Mouse (Mus musculus): ENCODE measurements around the gene Atp11a. TPM values are rescaled to one million over a fixed set of nuclear protein-coding genes. Genes with fewer than 3 reads are reported as not detected.
A peak's percentile ranks its signal among the peaks of the same experiment; 100 is the strongest.

The Atp11a gene
- total RNA-seq, 2 experiments from 2014 or later, result 51.3 to 66.1 TPM

DNA sequence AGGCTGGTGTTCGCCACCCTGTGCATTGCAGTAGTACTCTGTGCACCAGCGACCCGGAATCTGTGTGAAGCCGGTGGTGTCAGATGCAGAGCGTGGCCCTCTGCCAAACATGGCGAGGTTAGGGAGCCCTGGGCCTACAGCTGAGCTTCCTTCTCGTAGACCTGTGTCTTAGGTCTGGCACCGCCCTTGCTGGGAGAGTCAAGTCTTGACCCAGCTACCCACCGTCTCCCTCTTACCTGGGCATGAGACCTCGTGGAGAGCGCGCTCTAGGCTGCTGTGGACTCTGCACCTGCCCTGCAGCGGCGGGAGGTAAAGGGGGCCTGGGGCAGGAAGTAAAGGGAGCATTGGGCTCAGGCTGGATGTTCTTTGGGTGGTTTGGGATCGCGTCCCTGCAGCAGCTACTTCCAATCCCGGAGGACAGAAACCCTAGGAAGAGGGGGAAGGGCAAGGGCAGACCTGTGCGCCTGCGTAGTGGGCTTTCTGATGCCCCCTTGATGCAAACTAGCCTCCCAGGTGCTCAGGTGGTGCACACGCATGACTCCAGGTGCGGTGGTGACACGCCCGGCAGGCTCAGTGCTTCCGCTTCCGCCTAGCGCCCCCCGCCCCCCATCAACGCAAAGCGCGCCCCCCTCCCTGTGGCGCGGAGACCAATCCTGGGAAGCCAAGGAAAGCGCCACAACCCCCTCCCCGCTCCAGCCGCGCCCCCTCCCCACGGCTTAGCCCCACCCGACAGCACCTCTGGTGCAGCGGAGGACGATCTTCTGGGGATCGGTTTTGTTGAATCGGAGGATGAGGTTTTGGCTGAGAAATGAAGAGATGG, 158.6 kb downstream of the Atp11a start:
- Histone ChIP-seq H3K4me3 (peak overlapping the region; percentile 70), H3K27ac (peak overlapping the region; percentile 93)
- peak; percentile 38 to 50 for DNase-seq (ENCODE audit: low spot score in 2 of 2)
- no peak for TF ChIP-seq CTCF (conservative IDR thresholded peaks at IDR 0.05)

DNA sequence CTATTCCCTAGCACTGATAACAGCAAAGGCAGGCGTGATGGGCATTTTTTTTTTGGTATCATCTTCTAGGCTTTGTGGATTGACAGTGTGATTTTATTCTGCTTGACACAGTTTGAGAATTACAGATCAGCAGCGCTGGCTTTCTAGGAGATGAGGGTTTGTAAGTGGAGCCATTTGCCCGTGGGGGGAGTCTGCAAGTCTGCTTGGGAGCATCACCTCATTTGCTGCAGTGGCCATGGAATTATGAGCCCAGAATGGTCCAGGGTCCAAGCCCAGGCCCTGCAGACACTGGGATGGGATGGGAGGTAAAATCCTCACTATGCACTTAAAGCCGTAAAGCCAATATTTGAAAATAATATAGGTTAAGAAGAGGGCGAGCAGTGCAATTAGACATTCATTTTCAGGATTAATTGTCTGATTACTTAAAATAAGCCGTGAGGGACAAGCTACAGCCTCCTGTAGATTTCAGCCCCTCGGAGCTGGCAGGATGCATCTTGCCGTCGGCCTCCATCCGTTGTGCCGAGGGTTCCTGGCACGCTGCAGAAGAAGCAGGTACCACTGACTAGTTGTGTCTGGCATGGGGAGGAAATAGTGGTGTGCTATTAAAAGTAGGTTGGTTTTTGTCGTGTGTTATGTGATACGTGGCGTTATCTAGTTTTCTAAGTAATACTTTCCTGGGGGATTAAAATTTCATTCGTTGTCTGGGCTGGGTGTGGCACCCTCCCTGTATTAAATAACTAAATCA, 159.5 kb downstream of the Atp11a start:
- no peak for DNase-seq (ENCODE audit: low spot score in 2 of 2)
- H3K4me3 ChIP-seq, result peak overlapping the region; percentile 70
- peak overlapping the region; percentile 93 for H3K27ac ChIP-seq
- TF ChIP-seq CTCF (conservative IDR thresholded peaks at IDR 0.05), result no peak

DNA sequence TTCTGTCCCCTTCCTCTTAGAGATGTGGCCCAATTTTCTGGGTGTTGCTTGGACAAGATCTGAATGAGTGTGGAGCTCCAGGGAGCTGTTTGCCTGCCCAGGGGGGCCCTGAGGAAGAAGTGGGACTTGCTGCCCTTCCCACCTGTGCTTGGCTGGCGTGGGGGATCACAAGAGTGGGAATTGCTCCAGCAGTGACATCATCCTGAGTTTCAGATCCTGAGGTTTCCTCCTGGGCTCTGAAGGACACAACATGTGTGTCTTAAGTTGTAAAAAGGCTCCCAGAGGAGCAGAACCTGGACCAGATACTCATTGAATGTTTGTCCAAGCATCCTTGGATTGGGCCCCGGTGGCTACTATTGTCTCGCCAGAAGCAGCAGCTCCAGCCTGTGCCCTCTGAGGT, 160.2 kb downstream of the Atp11a start:
- no peak for DNase-seq (ENCODE audit: low spot score in 2 of 2)
- TF ChIP-seq CTCF (conservative IDR thresholded peaks at IDR 0.05), result no peak
- H3K4me3 ChIP-seq, result peak overlapping the region; percentile 70
- H3K27ac ChIP-seq, result peak overlapping the region; percentile 93

DNA sequence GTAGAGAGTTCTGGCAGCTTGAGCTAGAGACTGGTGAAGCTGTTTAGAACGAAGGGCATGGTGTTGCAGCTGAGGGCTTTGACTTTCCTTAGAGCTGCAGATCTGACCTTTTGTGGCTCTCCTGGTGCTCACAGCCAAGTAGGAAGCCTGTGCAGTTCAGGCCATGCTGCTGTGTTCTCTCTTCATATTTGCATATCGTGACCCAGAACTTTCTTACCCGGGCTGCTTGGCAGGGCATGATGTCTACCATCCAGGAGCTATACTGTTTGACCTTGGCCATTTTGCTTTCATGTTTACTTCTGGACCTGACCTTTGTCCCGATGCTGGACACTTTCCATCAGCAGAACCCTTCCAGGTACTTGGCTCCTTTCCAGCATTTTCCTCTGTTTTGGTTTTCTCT, 161.0 kb downstream of the Atp11a start:
- TF ChIP-seq CTCF (conservative IDR thresholded peaks at IDR 0.05), result no peak
- peak overlapping the region; percentile 70 for H3K4me3 ChIP-seq
- H3K27ac ChIP-seq, result peak overlapping the region; percentile 93
- no peak for DNase-seq (ENCODE audit: low spot score in 2 of 2)

Other genes starting within 250 kb of the Atp11a start
- gene Spaca7, start 184.0 kb upstream of the Atp11a start, total RNA-seq (2021), result not detected
- gene Tubgcp3, start 84.8 kb upstream of the Atp11a start, total RNA-seq (2021), result 10 to 100 TPM; 35.7 to 37.4 TPM
- 100 to 1,000 TPM; 225 to 238 TPM for gene Mcf2l, start 116.8 kb downstream of the Atp11a start, total RNA-seq (2021)

Measured in layer of hippocampus, adult 2 months (tissue).